Mouse (Mus musculus) retina, embryonic 14.5 days (tissue): ENCODE measurements at regions not wholly inside any gene's neighbourhood (a gene's known extent, or its start where the extent isn't known, plus 50 kb on each side); places are given as distances from the start of the nearest gene placed in this dataset.

Experiments used
- DNase-seq: peaks from one replicate; pipeline ENCODE4 v3.0.0-alpha.2; 2015; ENCODE audit warnings: low spot score

GRCm38 (mm10) chr1:136781561-136782025, 156.9 kb downstream of the Zfp281 start:
- DNase-seq, result peak; percentile 35

DNA sequence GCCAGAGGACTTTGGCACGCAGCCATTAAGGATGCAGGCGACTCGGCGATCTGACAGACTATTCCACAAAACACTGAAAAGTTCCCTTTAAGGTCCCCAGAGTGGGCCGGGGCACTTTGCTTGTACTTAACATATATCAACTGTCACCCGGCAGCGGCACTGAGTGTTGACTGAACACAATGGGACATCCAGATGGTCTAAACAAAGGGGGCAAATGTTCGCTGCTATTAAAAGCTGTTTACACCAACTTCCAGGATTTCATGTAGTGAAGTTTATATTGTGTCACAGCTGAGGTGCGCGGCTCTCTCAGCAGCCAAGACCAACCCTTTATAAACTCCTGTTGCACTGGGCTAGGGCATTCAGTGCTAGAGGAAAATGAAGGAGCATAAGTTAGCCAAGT, 157.6 kb downstream of the Zfp281 start:
- DNase-seq, result peak; percentile 57

DNA sequence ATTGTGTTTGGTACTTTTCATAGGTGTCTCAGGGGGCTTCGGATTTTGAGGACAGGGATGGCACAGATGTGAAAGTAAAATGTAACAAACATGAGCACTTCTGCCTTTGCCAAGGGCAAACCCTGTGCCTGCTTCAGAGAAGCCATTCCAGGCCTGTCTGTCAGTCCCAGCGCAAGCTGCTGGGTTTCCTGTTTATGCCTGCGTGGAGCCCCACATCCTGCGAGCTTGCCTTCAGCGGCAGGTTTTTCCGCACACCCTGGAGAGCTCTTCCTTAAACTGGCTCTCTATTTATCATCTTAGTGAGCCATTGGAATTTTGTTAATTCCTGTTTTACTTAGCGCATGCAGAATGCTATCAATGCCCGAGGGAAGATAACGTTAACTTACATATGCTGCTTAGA, 159.5 kb downstream of the Zfp281 start:
- no peak for DNase-seq

GRCm38 (mm10) chr1:136788979-136789513, 164.3 kb downstream of the Zfp281 start:
- DNase-seq, result no peak

DNA sequence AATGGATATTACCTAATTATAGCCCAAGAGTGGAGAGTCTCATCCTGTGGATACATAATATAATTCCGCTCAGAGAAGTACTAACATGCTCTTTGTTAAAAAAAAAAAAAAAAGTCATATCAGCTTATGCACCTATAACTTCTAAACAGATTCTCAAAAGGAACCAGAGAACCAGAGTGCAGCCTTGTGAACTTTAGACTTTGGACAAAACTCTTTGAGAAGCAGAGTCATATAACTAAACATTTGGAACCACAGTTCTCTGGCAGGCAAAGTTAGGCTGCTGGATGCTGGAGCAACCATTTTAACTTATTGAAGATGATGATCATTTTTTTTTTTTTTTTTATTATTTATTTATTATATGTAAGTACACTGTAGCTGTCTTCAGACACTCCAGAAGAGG, 166.9 kb downstream of the Zfp281 start:
- DNase-seq, result no peak
